Mouse (Mus musculus) adrenal gland, postnatal 36 days (tissue): ENCODE results near the gene Adarb1. TPM values are rescaled to one million over a fixed set of nuclear protein-coding genes. Genes with fewer than 3 reads are reported as not detected.

ENCODE experiments used
- DNase-seq, 2 experiments: peaks; one replicate each; pipeline ENCODE4 v3.0.0; 2021; ENCODE audit warnings: mixed read lengths in 1 of 2
- total RNA-seq, 2 experiments: library from RNA; stranded (reverse); gene quantifications; 2 replicates each; pipeline ENCODE4 v1.2.3; 2021

Adarb1 gene
- total RNA-seq, 2 experiments from 2014 or later = 10.8 to 68.2 TPM

- no peak for DNase-seq
These were observed 35.0 kb downstream of the Adarb1 start for GRCm38 (mm10) chr10:77383045-77383444.

- DNase-seq = no peak
These were observed 36.9 kb downstream of the Adarb1 start for GRCm38 (mm10) chr10:77381191-77381590.

GRCm38 (mm10) chr10:77380716-77381115, 37.4 kb downstream of the Adarb1 start:
- DNase-seq = no peak

GRCm38 (mm10) chr10:77379199-77379598, 38.9 kb downstream of the Adarb1 start:
- DNase-seq = no peak

GRCm38 (mm10) chr10:77376056-77376455, 42.0 kb downstream of the Adarb1 start:
- peak; percentile 11 to 41 for DNase-seq

- DNase-seq = no peak
These were observed 43.1 kb downstream of the Adarb1 start for GRCm38 (mm10) chr10:77374948-77375347.

- DNase-seq = no peak
These were observed 43.7 kb downstream of the Adarb1 start for GRCm38 (mm10) chr10:77374407-77374806.

GRCm38 (mm10) chr10:77370129-77370528, 47.9 kb downstream of the Adarb1 start:
- no peak for DNase-seq

- no peak for DNase-seq
These were observed 50.1 kb downstream of the Adarb1 start for GRCm38 (mm10) chr10:77367973-77368372.

GRCm38 (mm10) chr10:77366959-77367358, 51.1 kb downstream of the Adarb1 start:
- DNase-seq = no peak

GRCm38 (mm10) chr10:77365212-77365611, 52.9 kb downstream of the Adarb1 start:
- DNase-seq = no peak

- DNase-seq = no peak
These were observed 57.6 kb downstream of the Adarb1 start for GRCm38 (mm10) chr10:77360486-77360885.

GRCm38 (mm10) chr10:77357957-77358356, 60.1 kb downstream of the Adarb1 start:
- DNase-seq = no peak

GRCm38 (mm10) chr10:77353031-77353745, 64.9 kb downstream of the Adarb1 start:
- peak; percentile 81 to 84 for DNase-seq

GRCm38 (mm10) chr10:77342842-77343241, 75.2 kb downstream of the Adarb1 start:
- DNase-seq = no peak

- no peak for DNase-seq
These were observed 76.4 kb downstream of the Adarb1 start for GRCm38 (mm10) chr10:77341711-77342110.

- DNase-seq = no peak
These were observed 77.0 kb downstream of the Adarb1 start for GRCm38 (mm10) chr10:77341059-77341458.

GRCm38 (mm10) chr10:77339871-77340341, 78.2 kb downstream of the Adarb1 start:
- peak; percentile 16 to 18 for DNase-seq

GRCm38 (mm10) chr10:77333518-77333917, 84.6 kb downstream of the Adarb1 start:
- DNase-seq = no peak

- no peak for DNase-seq
These were observed 88.5 kb downstream of the Adarb1 start for GRCm38 (mm10) chr10:77329446-77330094.

GRCm38 (mm10) chr10:77324716-77325115, 93.4 kb downstream of the Adarb1 start:
- DNase-seq = no peak

- no peak for DNase-seq
These were observed 96.5 kb downstream of the Adarb1 start for GRCm38 (mm10) chr10:77321611-77322010.

- no peak for DNase-seq
These were observed 97.1 kb downstream of the Adarb1 start for GRCm38 (mm10) chr10:77321001-77321400.

- DNase-seq = no peak
These were observed 102.4 kb downstream of the Adarb1 start for GRCm38 (mm10) chr10:77315682-77316081.
